Mouse (Mus musculus): ENCODE measurements around the gene Edil3. TPM values are rescaled to one million over a fixed set of nuclear protein-coding genes. Genes with fewer than 3 reads are reported as not detected.
A peak's percentile ranks its signal among the peaks of the same experiment; 100 is the strongest.
"Not testable (repeated sequence)": the region's sequence is repeated elsewhere in the genome, so short reads cannot be mapped to it uniquely, and the experiment has no call there.

Gene Edil3
- total RNA-seq, 2 experiments from 2014 or later, result 0.45 to 0.47 TPM

- no peak for DNase-seq
Measured at GRCm38 (mm10) chr13:89007696-89008427, 186.6 kb downstream of the Edil3 start.

GRCm38 (mm10) chr13:89012500-89012899 lies 191.2 kb downstream of the Edil3 start:
- DNase-seq, result no peak

DNA sequence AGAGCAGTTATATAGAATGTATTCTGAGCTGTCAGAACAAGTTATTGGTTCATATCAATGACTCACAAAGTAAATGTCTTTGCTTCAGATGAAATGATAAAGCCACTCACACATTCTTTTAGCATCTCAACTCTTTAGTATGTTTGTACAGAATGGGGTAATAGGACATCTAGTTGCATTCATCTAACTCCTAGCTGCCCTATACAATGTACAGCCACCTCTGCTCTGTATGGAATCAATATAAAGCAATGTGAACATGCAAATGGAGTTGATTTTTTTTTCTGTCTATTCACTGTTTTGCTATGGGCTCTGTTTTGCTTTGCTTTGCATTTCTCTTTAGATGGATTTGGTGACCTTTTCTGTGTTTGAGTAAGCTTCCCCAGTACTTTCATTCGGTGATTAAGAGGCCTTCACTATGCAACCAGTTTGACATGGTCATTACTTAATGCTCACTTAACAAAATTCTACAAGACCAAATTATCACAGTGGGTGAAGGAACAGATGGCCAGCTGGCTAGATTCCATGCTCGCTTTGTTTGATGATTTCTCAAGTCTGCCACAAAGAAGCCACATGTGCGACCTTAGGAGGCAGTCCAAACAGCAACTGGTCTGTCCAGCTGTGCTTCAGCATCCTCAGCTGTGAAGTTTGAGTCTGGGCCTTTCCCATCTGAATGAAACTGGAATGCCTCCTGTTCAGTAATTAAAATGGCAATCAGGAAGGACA lies 208.7 kb downstream of the Edil3 start:
- peak; percentile 4 for DNase-seq

DNA sequence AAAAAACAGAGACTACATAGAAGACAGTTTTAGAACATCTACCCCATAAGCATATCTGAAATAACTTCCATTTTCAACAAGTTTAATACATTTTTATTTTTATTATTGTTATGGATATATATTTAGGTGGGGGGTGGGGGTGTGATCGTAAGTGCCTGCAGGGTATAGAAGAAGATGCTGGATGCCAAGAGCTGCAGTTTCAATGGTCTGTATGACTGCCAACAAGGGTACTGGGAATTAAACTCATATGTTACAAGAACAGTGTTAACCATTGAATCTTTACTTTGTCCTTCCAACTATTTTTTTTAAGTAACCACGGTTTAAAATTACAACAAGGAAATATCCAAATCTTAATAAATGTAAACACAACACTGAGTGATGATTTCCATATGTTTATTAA lies 214.4 kb downstream of the Edil3 start:
- DNase-seq, result no peak

DNA sequence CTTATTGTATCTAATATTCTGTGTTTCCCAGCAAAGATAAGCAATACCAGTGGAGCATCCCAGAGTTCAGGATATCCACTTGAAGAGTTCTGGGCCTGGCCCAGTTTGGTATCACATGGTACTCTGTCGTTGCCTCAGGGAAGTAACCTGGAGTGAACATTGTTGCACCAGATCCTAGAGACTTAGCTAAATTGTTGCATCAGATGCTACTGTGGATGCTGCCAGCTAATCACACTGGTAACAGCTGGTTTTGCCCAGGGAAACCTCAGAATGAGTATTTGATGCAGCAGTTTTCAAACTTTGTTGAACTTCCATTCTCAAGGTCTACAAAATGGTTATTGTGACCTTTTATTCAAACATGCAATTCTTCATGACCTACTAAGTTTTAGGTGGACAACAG lies 220.2 kb downstream of the Edil3 start:
- DNase-seq, result no peak

DNA sequence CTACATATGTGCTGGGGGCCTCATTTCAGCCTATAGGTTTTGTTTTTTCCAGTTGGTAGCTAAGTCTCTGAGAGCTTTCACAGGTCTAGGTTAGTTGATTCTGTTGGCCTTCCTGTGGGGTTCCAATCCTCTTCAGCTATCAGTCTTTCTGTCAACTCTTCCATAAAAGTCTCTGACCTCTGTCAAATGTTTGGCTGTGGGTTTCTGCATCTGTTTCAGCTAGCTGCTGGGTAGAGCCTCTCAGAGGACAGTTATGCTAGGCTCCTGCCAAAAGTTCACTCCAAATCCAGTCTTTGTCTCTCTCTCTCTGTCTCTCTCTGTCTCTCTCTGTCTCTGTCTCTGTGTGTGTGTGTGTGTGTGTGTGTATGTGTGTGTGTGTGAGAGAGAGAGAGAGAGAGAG lies 248.9 kb downstream of the Edil3 start:
- not testable (repeated sequence) for DNase-seq

DNA sequence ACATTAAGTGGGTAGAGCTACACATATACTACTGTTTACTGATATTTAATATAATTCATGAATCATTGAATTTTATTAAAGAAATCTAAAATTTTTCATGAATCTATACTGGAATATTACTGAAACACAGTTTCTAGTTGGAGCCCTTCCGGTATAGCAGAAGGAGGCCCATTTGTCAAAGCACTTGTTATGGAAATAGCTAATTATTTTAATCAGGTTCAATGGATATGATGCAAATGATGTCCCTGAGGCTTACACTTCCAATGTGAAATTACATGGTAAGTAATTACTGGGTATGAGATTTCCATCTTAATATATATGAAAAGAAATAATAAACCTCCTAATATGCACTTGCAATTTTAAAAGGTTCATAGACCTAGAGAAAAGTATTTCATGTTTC lies 254.9 kb downstream of the Edil3 start:
- no peak for DNase-seq

- DNase-seq, result no peak
Measured at GRCm38 (mm10) chr13:89105889-89106288, 284.6 kb downstream of the Edil3 start.

DNA sequence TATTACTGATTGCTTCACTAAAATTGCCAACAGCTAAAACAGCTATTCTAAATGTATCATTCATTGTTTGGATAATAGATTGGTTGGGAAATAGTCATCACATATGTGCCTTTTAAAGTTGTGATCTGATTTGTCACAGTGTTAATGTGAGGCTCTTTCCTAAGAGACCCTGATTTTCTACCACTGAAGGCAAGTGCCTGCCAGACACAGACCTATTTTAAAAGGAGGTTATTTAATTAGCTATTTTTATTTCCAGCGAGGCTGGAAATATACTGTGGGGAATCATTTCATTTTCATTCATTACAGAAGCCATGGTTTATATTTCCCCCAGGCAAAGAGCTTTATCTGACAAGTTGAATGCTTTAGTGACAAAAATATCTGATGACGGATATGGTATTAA lies 296.3 kb downstream of the Edil3 start:
- DNase-seq, result no peak

DNA sequence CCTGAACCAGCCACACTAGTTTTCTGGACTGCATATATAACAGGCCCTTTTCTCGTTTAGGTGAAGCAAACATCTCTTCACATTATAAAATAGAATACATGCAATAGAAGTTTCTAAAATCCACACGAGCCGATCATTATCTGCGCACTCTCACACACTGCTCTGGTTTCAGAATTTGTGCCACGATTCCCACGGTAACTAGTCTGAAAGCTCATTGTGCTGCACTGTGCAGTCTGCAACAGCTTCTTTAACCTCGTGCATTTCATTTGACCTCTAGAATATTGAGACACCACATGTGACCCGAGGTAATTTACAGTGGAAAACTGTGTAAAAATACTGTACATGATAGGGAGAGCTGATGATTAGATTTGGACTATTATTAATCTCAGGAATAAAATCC lies 298.5 kb downstream of the Edil3 start:
- DNase-seq, result no peak

DNA sequence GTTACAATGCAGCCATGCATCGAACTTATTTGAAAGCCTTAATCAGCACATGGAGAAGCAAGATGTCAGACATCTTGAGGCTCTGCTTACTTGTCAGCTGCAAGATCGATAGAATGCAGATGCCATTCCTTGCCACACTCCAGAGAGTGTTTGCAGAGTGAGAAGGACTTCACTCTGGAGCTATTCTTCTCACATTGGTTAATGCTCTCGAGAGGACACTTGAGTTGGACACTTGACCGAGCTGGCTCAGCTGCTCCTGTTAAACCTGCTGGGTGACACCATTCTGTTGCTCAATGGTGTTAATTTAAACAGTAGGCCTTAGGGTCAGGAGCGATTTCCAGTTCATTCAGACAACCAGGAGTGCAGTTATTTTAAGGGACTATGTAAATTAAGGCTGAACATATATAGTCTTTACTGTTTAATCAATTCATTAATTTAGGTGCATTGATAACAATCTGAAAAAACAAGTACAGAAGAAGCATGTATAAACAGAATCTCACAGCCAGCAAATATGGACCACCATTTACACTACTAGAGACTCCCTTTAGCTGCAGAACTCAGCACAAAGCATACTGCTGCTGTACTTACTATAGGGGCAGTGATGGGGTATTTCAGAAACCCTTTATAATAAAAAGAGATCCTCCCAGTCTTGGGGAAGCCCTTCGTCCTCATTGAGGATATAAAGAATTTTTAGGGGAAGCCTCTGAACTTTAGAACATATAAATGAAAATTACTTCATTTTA lies 301.4 kb downstream of the Edil3 start:
- DNase-seq, result no peak

GRCm38 (mm10) chr13:89123396-89123795 lies 302.1 kb downstream of the Edil3 start:
- no peak for DNase-seq

DNA sequence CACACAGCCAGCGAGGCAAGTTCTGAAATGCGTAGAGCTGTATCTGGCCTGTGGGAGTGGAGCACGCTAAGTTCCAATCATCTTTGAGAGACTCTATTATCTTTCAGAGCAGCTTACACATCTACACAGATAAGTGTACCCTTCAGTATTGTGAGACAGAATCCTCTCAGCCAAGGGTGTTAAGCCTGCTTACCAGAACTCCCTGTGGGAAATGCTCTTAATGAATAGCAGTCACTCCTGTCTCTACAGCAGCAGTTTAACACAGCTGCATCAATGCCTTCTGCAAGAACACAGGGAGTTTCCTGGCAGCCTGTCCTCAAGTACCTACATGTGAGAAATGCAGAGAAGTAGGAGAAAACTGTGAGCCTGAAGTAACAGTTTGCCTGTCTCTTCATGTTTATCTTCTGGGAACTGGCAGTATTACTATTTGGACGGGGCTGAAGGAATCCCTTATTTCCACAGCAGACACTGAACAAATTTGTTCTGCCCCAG lies 324.8 kb downstream of the Edil3 start:
- DNase-seq, result no peak

- no peak for DNase-seq
Measured at GRCm38 (mm10) chr13:89151878-89152277, 330.6 kb downstream of the Edil3 start.

DNA sequence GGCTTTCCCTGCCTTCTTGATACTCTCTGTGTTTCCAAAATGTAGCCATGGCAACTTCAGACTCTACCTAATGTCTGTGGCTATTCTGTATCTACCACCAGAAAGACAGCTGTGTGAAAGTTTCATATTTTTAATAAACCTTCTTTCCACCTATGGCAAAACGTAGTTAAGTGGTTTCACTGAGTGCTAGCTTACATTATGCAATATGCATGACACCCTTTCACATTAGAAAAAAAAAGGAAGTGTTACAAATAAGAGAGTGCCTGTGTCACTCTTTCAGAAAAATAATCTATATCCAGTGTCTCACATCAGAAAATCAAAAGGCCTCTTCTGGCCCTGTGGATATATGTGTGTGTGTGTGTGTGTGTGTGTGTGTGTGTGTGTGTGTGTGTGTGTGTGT lies 346.7 kb downstream of the Edil3 start:
- no peak for DNase-seq

- no peak for DNase-seq
Measured at GRCm38 (mm10) chr13:89170040-89170439, 348.8 kb downstream of the Edil3 start.

GRCm38 (mm10) chr13:89175154-89175553 lies 353.9 kb downstream of the Edil3 start:
- no peak for DNase-seq

DNA sequence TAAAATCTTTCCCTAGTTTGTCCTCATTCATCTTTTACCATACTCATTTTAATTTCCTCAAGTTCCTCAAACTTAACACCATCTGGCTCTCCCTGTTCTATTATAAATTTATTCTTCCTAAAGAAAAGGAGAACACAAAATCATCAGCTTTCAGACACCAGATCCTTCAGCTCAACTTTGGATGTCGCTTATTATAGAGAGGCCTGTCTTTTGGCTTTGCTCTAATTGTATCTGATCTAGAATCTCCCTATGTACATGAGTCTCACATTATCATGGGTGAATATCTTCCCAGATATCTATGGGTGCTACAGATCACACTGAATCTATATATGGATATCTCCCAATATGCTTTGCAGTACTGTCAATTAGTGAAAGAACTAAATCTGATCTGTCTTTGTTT lies 367.8 kb downstream of the Edil3 start:
- no peak for DNase-seq

DNA sequence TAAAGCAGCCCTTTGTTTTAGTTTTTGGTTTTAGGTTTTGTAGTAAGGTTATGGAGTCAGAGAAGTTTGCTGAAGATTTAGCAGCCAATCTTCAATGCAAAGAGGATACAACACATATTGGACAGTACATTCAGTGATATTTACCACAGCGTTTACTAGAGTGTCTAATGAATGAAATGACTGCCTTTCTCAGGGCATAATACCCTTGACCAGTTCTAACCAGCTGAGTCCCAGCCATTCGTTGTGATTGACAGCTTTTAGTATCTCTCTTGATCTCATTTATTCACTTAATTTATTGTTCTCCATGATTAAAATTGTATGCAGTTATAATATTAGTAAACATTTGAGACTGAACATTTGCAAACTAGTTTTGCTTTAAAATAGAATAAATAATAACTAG lies 375.7 kb downstream of the Edil3 start:
- no peak for DNase-seq

GRCm38 (mm10) chr13:89199275-89199674 lies 378.0 kb downstream of the Edil3 start:
- DNase-seq, result no peak

DNA sequence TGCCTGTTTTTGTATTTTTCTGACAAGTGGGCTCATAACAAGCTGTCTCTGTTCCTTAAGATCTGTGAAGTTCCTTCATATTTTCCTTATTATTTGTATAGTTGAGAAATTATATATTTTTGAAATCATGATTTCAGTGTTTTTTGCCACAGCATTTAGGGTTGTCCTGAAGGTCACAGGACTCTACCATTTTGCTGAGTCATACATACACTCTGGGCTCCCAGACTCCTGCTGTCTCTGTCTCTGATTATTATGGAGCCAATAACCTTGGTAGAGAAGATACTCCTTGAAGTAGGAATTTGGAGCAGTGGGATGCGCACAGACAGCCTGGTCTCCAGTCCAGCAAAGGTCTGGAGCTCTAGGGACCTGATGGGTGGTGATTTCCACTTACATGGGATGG lies 416.8 kb downstream of the Edil3 start:
- no peak for DNase-seq

DNA sequence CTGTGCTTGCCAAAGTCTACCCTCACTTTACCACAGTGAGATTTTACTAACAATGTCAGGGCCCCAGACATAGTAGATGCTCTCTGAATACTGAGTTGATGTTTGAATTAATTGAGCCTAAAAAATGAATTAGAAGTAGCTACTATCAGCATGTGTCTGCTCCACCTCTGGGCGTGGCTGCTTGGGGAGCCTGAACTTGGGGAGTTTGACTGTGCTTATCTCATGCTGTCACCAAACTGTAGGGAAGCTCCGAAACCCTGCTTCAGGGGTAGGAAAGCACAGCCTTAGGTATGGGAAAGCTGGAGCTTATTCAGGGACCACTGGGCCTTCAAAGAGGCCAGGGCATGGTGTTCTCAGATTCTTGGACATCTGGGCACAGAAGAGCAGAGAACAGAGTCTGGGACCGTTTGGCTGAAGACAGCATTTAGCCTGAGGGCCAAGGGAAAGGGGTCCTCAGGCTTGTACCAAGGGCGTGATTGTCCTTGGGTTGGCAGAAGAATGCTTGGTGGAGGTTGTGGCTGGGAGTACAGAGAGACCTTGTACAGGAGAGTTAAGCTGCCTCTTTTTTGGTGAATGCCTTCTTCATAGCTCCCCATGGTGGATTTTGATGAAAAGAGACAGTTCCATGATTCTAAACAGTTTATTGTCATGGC lies 432.8 kb downstream of the Edil3 start:
- DNase-seq, result no peak

GRCm38 (mm10) chr13:89256906-89257305 lies 435.6 kb downstream of the Edil3 start:
- no peak for DNase-seq
